Mouse (Mus musculus) lung, embryonic 16.5 days (tissue): ENCODE measurements around the gene Arhgap27. TPM values are rescaled to one million over a fixed set of nuclear protein-coding genes. Genes with fewer than 3 reads are reported as not detected.
"Not testable (repeated sequence)": the region's sequence is repeated elsewhere in the genome, so short reads cannot be mapped to it uniquely, and the experiment has no call there.

ENCODE experiments used
- ATAC-seq: fragments of 200-750 bp; cut with Nextera tagmentation; 2 replicates; pipeline ENCODE4 v1.8.0; 2017; ENCODE audit warnings: low read depth, mild to moderate bottlenecking, moderate library complexity
- H3K27ac ChIP-seq: fragments of 300-500 bp; sonication (generic); 2 replicates; pipeline ENCODE4 v1.5.1; 2014; ENCODE audit warnings: mild to moderate bottlenecking, control low read depth, low read length
- H3K27me3 ChIP-seq: fragments of 300-500 bp; sonication (generic); 2 replicates; pipeline ENCODE4 v1.6.1; 2014; ENCODE audit warnings: low read depth, low read length, mixed read lengths; ENCODE audit not compliant: control insufficient read depth, insufficient read depth
- H3K36me3 ChIP-seq: fragments of 300-500 bp; sonication (generic); 2 replicates; pipeline ENCODE4 v1.6.1; 2014; ENCODE audit warnings: low read length; ENCODE audit not compliant: control insufficient read depth, insufficient read depth
- H3K4me1 ChIP-seq: fragments of 300-500 bp; sonication (generic); replicated peaks from 2 replicates; pipeline ENCODE4 v1.6.1; 2014; ENCODE audit warnings: low read length, mixed read lengths; ENCODE audit not compliant: control insufficient read depth, insufficient read depth
- H3K4me2 ChIP-seq: fragments of 300-500 bp; sonication (generic); 2 replicates; pipeline ENCODE4 v1.6.1; 2014; ENCODE audit warnings: low read depth, low read length, control low read depth
- H3K4me3 ChIP-seq: fragments of 300-500 bp; sonication (generic); 2 replicates; pipeline ENCODE4 v1.5.1; 2014; ENCODE audit warnings: mild to moderate bottlenecking, low read length, control low read depth
- H3K9ac ChIP-seq: fragments of 300-500 bp; sonication (generic); 2 replicates; pipeline ENCODE4 v1.6.1; 2014; ENCODE audit warnings: low read length, control low read depth
- H3K9me3 ChIP-seq: fragments of 300-500 bp; sonication (generic); 2 replicates; pipeline ENCODE4 v1.6.1; 2016; ENCODE audit warnings: low read length; ENCODE audit not compliant: control insufficient read depth
- WGBS: fragments of 180-500 bp; shearing (Covaris S2); extraction: QIAGEN DNeasy Blood & Tissue Kit; methylation state at CpG from one replicate; pipeline ENCODE4 v1.1.7; 2014; 5-methylcytosine and 5-hydroxymethylcytosine counted together
- polyA plus RNA-seq: library from polyadenylated mRNA; unstranded; fragments of >200 nt; fragmentation: Nextera tagmentation; extraction: Ambion mirVana; gene quantifications from 2 replicates; pipeline ENCODE4 v1.2.1, GENCODE M21; 2015

The Arhgap27 gene
- polyA plus RNA-seq: 14.1 and 15.7 TPM in 2 replicates

GRCm38 (mm10) chr11:103363214-103364148 is at the start of gene Arhgap27:
Arhgap27 (minus strand) TSS chr11:103363692.
- peak within 1 kb of the TSS; percentile 93 for H3K27ac ChIP-seq
- H3K27me3 ChIP-seq: peaks cover 32% of the 10 kb centered on the region
- peak within 1 kb of the TSS; percentile 94 for H3K4me2 ChIP-seq
- no peaks in the 10 kb centered on the region for H3K9me3 ChIP-seq
- under 1% methylated on average over 35 of the region's 35 CpGs for WGBS
- peak within 1 kb of the TSS; percentile 53 for H3K4me3 ChIP-seq
- peaks cover 26% of the 10 kb centered on the region for H3K4me1 ChIP-seq
- H3K36me3 ChIP-seq: peaks cover 7% of the 10 kb centered on the region
- peak; percentile 60 for ATAC-seq
- H3K9ac ChIP-seq: peak within 1 kb of the TSS; percentile 78

GRCm38 (mm10) chr11:103412950-103413423 is 49.5 kb upstream of the Arhgap27 start:
- peak; percentile 26 for ATAC-seq
- peak overlapping the region; percentile 74 for H3K4me2 ChIP-seq
- no peaks in the 10 kb centered on the region for H3K9me3 ChIP-seq
- peaks cover 6% of the 10 kb centered on the region for H3K4me1 ChIP-seq
- H3K27ac ChIP-seq: peak overlapping the region; percentile 62
- H3K9ac ChIP-seq: peak overlapping the region; percentile 87
- H3K36me3 ChIP-seq: no peaks in the 10 kb centered on the region
- no peaks in the 10 kb centered on the region for H3K27me3 ChIP-seq
- H3K4me3 ChIP-seq: peak overlapping the region; percentile 84
- 2% methylated on average over 14 of the region's 14 CpGs for WGBS

GRCm38 (mm10) chr11:103411981-103412949 is 48.8 kb upstream of the Arhgap27 start, which contains the start of gene Plekhm1:
Plekhm1 (minus strand) TSS chr11:103412687.
- Histone ChIP-seq H3K4me3 (peak within 1 kb of the TSS; percentile 84), H3K9ac (peak within 1 kb of the TSS; percentile 87), H3K27me3 (no peaks in the 10 kb centered on the region), H3K27ac (peak within 1 kb of the TSS; percentile 62), H3K4me1 (peaks cover 6% of the 10 kb centered on the region), H3K4me2 (peak within 1 kb of the TSS; percentile 74), H3K9me3 (no peaks in the 10 kb centered on the region), H3K36me3 (no peaks in the 10 kb centered on the region)
- ATAC-seq: peak; percentile 98
- under 1% methylated on average over 67 of the region's 67 CpGs for WGBS

GRCm38 (mm10) chr11:103411301-103411700 is 47.8 kb upstream of the Arhgap27 start:
- H3K27me3 ChIP-seq: no peaks in the 10 kb centered on the region
- 78% methylated on average over 1 of the region's 1 CpGs for WGBS
- H3K4me2 ChIP-seq: peak overlapping the region; percentile 74; the same call in 1 of the 2 replicates
- no peak overlapping the region for H3K9ac ChIP-seq
- no peaks in the 10 kb centered on the region for H3K36me3 ChIP-seq
- H3K9me3 ChIP-seq: no peaks in the 10 kb centered on the region
- no peak overlapping the region for H3K4me3 ChIP-seq
- H3K27ac ChIP-seq: no peak overlapping the region
- H3K4me1 ChIP-seq: peaks cover 6% of the 10 kb centered on the region
- ATAC-seq: no peak

GRCm38 (mm10) chr11:103408880-103409279 is 45.4 kb upstream of the Arhgap27 start:
- Histone ChIP-seq H3K36me3 (no peaks in the 10 kb centered on the region), H3K27me3 (no peaks in the 10 kb centered on the region), H3K9me3 (no peaks in the 10 kb centered on the region), H3K4me2 (no peak overlapping the region), H3K9ac (no peak overlapping the region), H3K27ac (no peak overlapping the region), H3K4me3 (no peak overlapping the region), H3K4me1 (peaks cover 6% of the 10 kb centered on the region)
- no peak for ATAC-seq
- 89% methylated on average over 13 of the region's 13 CpGs for WGBS

GRCm38 (mm10) chr11:103407136-103407535 is 43.6 kb upstream of the Arhgap27 start:
- not testable (repeated sequence) for H3K9me3 ChIP-seq, H3K27me3 ChIP-seq, H3K4me2 ChIP-seq, H3K9ac ChIP-seq, H3K36me3 ChIP-seq, ATAC-seq, H3K4me3 ChIP-seq, H3K4me1 ChIP-seq, H3K27ac ChIP-seq
- 49% methylated on average over 5 of the region's 5 CpGs for WGBS

- Histone ChIP-seq H3K9ac (no peak overlapping the region), H3K9me3 (no peaks in the 10 kb centered on the region), H3K4me1 (peaks cover 5% of the 10 kb centered on the region), H3K27ac (peak overlapping the region; percentile 52), H3K27me3 (no peaks in the 10 kb centered on the region), H3K36me3 (no peaks in the 10 kb centered on the region), H3K4me2 (no peak overlapping the region), H3K4me3 (no peak overlapping the region)
- peak; percentile 72; the same call in 1 of the 2 replicates for ATAC-seq
- 52% methylated on average over 7 of the region's 7 CpGs for WGBS
These were observed 43.1 kb upstream of the Arhgap27 start for GRCm38 (mm10) chr11:103406551-103406950.

GRCm38 (mm10) chr11:103405814-103406213 is 42.3 kb upstream of the Arhgap27 start:
- no peak overlapping the region for H3K4me2 ChIP-seq
- H3K4me1 ChIP-seq: no peaks in the 10 kb centered on the region
- WGBS: 73% methylated on average over 1 of the region's 1 CpGs
- no peak for ATAC-seq
- H3K36me3 ChIP-seq: no peaks in the 10 kb centered on the region
- no peak overlapping the region for H3K27ac ChIP-seq
- no peaks in the 10 kb centered on the region for H3K27me3 ChIP-seq
- no peak overlapping the region for H3K9ac ChIP-seq
- no peak overlapping the region for H3K4me3 ChIP-seq
- no peaks in the 10 kb centered on the region for H3K9me3 ChIP-seq
